Mouse (Mus musculus): ENCODE results near the gene Dpy19l3. TPM values are rescaled to one million over a fixed set of nuclear protein-coding genes. Genes with fewer than 3 reads are reported as not detected.

Dpy19l3 gene
- polyA plus RNA-seq, 1 experiment from 2014 or later = 33.5 TPM

DNA sequence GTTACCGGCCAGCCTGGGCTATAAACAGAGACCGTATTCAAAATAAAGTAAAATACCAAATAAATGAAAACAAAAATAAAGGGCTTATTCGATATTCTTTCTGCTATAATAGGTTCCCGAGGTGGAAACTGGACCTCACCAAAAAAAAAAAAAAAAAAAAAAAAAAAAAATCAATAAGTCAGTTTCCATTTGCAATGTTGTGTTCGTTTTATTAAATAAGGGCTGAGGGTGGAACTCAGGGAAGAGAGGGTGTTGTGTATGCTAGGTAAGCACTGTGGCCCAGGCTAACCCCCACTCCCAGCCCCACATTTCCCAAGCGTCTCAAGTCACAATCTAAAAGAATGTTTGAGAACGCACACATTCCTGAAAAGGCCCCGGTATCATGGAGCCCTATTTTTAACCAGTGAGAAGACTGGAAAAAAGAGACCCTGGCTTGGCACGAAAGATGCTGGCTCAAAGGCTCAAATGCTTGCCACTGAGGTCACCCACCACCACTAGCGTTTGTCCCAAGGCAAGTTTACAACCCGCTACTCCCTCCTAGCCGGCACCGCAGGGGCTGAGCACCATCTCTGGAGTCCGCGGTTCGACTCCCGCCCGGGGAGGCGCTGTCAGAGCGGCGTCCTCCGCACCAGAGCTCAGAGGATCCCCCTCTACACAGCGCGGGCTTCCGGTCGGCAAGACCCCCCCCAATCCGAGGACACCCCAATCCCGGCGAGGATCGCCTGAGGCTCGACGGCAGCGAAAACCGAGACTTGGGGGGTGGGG is 107.8 kb downstream of the Dpy19l3 start:
- peak overlapping the region; percentile 76 for H3K27ac ChIP-seq (ENCODE audit: low read depth, low read length)

DNA sequence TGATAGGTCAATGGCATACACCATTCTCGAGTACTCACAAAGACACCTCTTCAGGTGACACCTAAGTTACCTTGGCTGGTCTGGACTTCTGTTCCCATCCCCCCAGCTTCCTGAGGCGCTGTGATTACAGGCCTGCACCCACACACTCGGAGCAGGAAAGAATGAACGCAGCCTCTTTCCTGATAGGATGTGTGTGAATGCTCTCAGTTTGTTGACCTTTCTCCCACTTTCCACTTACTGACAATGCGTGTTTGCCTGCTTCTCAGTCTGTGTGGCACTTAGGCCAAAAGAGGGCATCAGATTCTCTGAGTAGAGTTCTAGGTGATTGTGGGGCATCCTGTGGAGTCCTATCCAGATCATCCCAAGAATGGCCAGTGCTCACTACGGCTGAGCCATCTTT is 114.2 kb downstream of the Dpy19l3 start:
- ATAC-seq (ENCODE audit: low FRiP score) = no peak
- peaks cover 7% of the 10 kb centered on the region; the same call in 1 of the 2 replicates for H3K36me3 ChIP-seq (ENCODE audit: control insufficient read depth, insufficient read depth, low read length)
- H3K9ac ChIP-seq (ENCODE audit: low read depth, low read length) = no peak overlapping the region
- no peaks in the 10 kb centered on the region for H3K27me3 ChIP-seq (ENCODE audit: control insufficient read depth, insufficient read depth, low read length)
- no peak overlapping the region for H3K4me3 ChIP-seq (ENCODE audit: low read depth, low read length)
- no peaks in the 10 kb centered on the region for H3K4me1 ChIP-seq (replicated peaks; ENCODE audit: control insufficient read depth, insufficient read depth, low read length)
- DNase-seq (ENCODE audit: low spot score) = no peak
- H3K9me3 ChIP-seq (ENCODE audit: control insufficient read depth, low read length) = no peaks in the 10 kb centered on the region
- H3K4me2 ChIP-seq (replicated peaks; ENCODE audit: low read depth, low read length) = no peak overlapping the region
- no peak overlapping the region for H3K27ac ChIP-seq (ENCODE audit: low read depth, low read length)
- 90% methylated on average over 6 of the region's 6 CpGs for WGBS

More for the DNA sequence above, 107.8 kb downstream of the Dpy19l3 start:
- DNase-seq (ENCODE audit: low spot score) (peak; percentile 62), ATAC-seq (ENCODE audit: low FRiP score) (peak; percentile 47; the same call in 1 of the 2 replicates)
- Histone ChIP-seq H3K4me3 (ENCODE audit: low read depth, low read length) (peak overlapping the region; percentile 94), H3K4me2 (replicated peaks; ENCODE audit: low read depth, low read length) (peak overlapping the region; percentile 54), H3K36me3 (ENCODE audit: control insufficient read depth, insufficient read depth, low read length) (no peaks in the 10 kb centered on the region; the same call in 1 of the 2 replicates), H3K9me3 (ENCODE audit: control insufficient read depth, low read length) (no peaks in the 10 kb centered on the region), H3K27me3 (ENCODE audit: control insufficient read depth, insufficient read depth, low read length) (no peaks in the 10 kb centered on the region), H3K4me1 (replicated peaks; ENCODE audit: control insufficient read depth, insufficient read depth, low read length) (no peaks in the 10 kb centered on the region), H3K9ac (ENCODE audit: low read depth, low read length) (peak overlapping the region; percentile 90)
- 12% methylated on average over 34 of the region's 34 CpGs for WGBS

DNA sequence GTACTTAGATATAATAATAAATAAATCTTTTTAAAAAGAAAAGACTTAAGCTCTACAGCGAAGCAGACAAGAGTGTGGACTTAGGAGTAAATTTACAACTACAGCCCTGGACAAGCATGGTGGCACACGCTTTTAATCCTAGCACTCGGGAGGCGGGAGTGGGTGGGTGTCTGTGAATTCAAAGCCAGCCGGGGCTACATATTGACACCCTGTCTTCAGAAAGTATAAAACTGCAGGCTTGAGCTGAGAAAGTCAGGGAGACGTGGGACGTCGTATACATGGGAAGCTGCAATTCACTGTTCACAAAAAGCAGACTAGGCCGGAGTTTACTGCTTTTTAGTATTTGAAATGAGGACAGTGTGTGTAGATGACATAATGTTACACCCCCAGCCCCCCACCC is 117.4 kb downstream of the Dpy19l3 start:
- H3K36me3 ChIP-seq (ENCODE audit: control insufficient read depth, insufficient read depth, low read length) = peaks cover 7% of the 10 kb centered on the region
- no peaks in the 10 kb centered on the region for H3K9me3 ChIP-seq (ENCODE audit: control insufficient read depth, low read length)
- no peak overlapping the region for H3K27ac ChIP-seq (ENCODE audit: low read depth, low read length)
- ATAC-seq (ENCODE audit: low FRiP score) (no peak), DNase-seq (ENCODE audit: low spot score) (no peak)
- no peaks in the 10 kb centered on the region for H3K4me1 ChIP-seq (replicated peaks; ENCODE audit: control insufficient read depth, insufficient read depth, low read length)
- H3K9ac ChIP-seq (ENCODE audit: low read depth, low read length) = no peak overlapping the region
- WGBS = 95% methylated on average over 9 of the region's 9 CpGs
- no peaks in the 10 kb centered on the region for H3K27me3 ChIP-seq (ENCODE audit: control insufficient read depth, insufficient read depth, low read length)
- H3K4me3 ChIP-seq (ENCODE audit: low read depth, low read length) = no peak overlapping the region
- no peak overlapping the region for H3K4me2 ChIP-seq (replicated peaks; ENCODE audit: low read depth, low read length)

DNA sequence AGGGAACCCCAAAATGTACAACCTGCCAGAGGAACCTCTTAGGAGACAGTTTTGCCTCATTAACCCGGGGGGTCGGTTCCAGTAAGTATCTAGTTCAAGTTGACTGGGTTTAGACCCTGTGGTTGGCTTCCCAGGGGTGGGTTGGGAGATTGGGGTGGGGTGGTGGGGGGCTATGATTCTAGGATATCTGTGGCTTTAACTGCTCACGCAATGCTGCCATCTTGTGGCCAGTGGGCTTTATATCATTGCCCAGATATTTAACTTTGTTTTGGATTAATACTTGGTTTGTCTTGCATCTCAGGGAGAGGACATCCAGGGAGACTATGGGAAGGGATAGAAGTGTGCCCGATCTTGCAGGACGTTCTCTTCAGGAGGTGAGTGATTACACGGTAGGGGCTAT is 118.0 kb downstream of the Dpy19l3 start:
- Histone ChIP-seq H3K36me3 (ENCODE audit: control insufficient read depth, insufficient read depth, low read length) (peaks cover 5% of the 10 kb centered on the region), H3K4me3 (ENCODE audit: low read depth, low read length) (no peak overlapping the region), H3K9me3 (ENCODE audit: control insufficient read depth, low read length) (no peaks in the 10 kb centered on the region), H3K9ac (ENCODE audit: low read depth, low read length) (no peak overlapping the region), H3K27me3 (ENCODE audit: control insufficient read depth, insufficient read depth, low read length) (no peaks in the 10 kb centered on the region), H3K4me2 (replicated peaks; ENCODE audit: low read depth, low read length) (no peak overlapping the region), H3K4me1 (replicated peaks; ENCODE audit: control insufficient read depth, insufficient read depth, low read length) (no peaks in the 10 kb centered on the region), H3K27ac (ENCODE audit: low read depth, low read length) (no peak overlapping the region)
- WGBS = 71% methylated on average over 6 of the region's 6 CpGs
- peak; percentile 69 for DNase-seq (ENCODE audit: low spot score)
- ATAC-seq (ENCODE audit: low FRiP score) = no peak

Other genes starting within 250 kb of the Dpy19l3 start
- gene Tdrd12, start 216.7 kb downstream of the Dpy19l3 start, polyA plus RNA-seq (2014; fragmentation: Nextera tagmentation; extraction: Ambion mirVana) = 0.32 and 0.36 TPM in 2 replicates
- 41.4 and 44.6 TPM in 2 replicates for gene Nudt19, start 198.2 kb downstream of the Dpy19l3 start, polyA plus RNA-seq (2014; fragmentation: Nextera tagmentation; extraction: Ambion mirVana)
- 0.03 and 0.24 TPM in 2 replicates for gene Rgs9bp, start 168.9 kb downstream of the Dpy19l3 start, polyA plus RNA-seq (2014; fragmentation: Nextera tagmentation; extraction: Ambion mirVana)
- 24.3 and 27.2 TPM in 2 replicates for gene Ankrd27, start 168.2 kb downstream of the Dpy19l3 start, polyA plus RNA-seq (2014; fragmentation: Nextera tagmentation; extraction: Ambion mirVana)
- gene Pdcd5, start 106.9 kb downstream of the Dpy19l3 start, polyA plus RNA-seq (2014; fragmentation: Nextera tagmentation; extraction: Ambion mirVana) = 306 and 325 TPM in 2 replicates
- gene Zfp507, start 48.5 kb upstream of the Dpy19l3 start, polyA plus RNA-seq (2014; fragmentation: Nextera tagmentation; extraction: Ambion mirVana) = 16.2 and 21.4 TPM in 2 replicates